Mouse (Mus musculus) testis, adult 2 months (tissue): ENCODE measurements around the gene Rnf224. TPM values are rescaled to one million over a fixed set of nuclear protein-coding genes. Genes with fewer than 3 reads are reported as not detected.
A peak's percentile ranks its signal among the peaks of the same experiment; 100 is the strongest.

Experiments used
- H3K27ac ChIP-seq: fragments of 200-500 bp; 2 replicates; pipeline ENCODE4 v1.5.1; 2012; ENCODE audit warnings: low read depth, low read length; ENCODE audit not compliant: control insufficient read depth, insufficient read depth
- H3K27me3 ChIP-seq: fragments of 200-500 bp; 2 replicates; pipeline ENCODE4 v1.6.1; 2012; ENCODE audit warnings: mild to moderate bottlenecking, low read length, moderate library complexity; ENCODE audit not compliant: control insufficient read depth, insufficient read depth
- H3K36me3 ChIP-seq: fragments of 200-500 bp; 2 replicates; pipeline ENCODE4 v1.6.1; 2012; ENCODE audit warnings: mild to moderate bottlenecking, low read length; ENCODE audit not compliant: control insufficient read depth, insufficient read depth
- H3K4me1 ChIP-seq: fragments of 200-500 bp; 2 replicates; pipeline ENCODE4 v1.6.1; 2012; ENCODE audit warnings: low read length; ENCODE audit not compliant: control insufficient read depth, insufficient read depth
- H3K4me3 ChIP-seq: fragments of 200-500 bp; 2 replicates; pipeline ENCODE4 v1.5.1; 2012; ENCODE audit warnings: low read depth, mild to moderate bottlenecking, low read length, moderate library complexity, mixed read lengths; ENCODE audit not compliant: control insufficient read depth
- CTCF ChIP-seq: fragments of 200-500 bp; IDR thresholded peaks from 2 replicates; pipeline ENCODE4 v1.5.1; 2012; ENCODE audit warnings: low read depth, mild to moderate bottlenecking, inconsistent platforms, low read length, moderate library complexity; ENCODE audit not compliant: control insufficient read depth, insufficient read depth, insufficient replicate concordance
- POLR2A ChIP-seq: fragments of 200-500 bp; IDR thresholded peaks from 2 replicates; pipeline ENCODE4 v1.6.1; 2012; ENCODE audit warnings: low read depth, mild to moderate bottlenecking, inconsistent platforms, low read length, moderate library complexity; ENCODE audit not compliant: control insufficient read depth
- polyA plus RNA-seq: library from polyadenylated mRNA; depleted of rRNA; stranded (reverse); fragments of >200 nt; gene quantifications from 2 replicates; pipeline ENCODE4 v1.2.3, GENCODE M21; 2012

Gene Rnf224
- polyA plus RNA-seq, 1 experiment = 0.05 TPM

DNA sequence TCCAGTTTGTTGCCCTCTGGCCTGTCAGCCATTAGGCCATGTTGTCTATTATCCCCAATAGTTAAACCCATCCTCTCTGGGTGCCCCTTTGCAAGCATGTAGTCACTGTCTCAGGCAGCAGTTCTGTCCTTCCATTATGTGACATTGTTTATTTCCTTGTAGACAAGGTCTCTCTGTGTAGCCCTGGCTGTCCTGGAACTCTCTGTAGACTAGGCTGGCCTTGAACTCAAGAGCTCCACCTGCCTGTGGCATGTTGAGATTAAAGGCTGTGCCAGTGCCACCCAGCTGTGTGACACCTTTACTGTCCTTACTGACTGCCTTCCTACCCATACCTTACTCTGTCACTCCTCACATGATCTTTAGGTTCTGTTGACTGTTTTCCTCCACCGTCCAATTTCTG, 15.7 kb upstream of the Rnf224 start:
- H3K4me1 ChIP-seq = peaks cover 6% of the 10 kb centered on the region
- no peaks in the 10 kb centered on the region for H3K27me3 ChIP-seq
- no peak overlapping the region for H3K4me3 ChIP-seq
- no peak overlapping the region for H3K27ac ChIP-seq
- no peaks in the 10 kb centered on the region for H3K36me3 ChIP-seq
- no peak for TF ChIP-seq POLR2A
- TF ChIP-seq CTCF = no peak

DNA sequence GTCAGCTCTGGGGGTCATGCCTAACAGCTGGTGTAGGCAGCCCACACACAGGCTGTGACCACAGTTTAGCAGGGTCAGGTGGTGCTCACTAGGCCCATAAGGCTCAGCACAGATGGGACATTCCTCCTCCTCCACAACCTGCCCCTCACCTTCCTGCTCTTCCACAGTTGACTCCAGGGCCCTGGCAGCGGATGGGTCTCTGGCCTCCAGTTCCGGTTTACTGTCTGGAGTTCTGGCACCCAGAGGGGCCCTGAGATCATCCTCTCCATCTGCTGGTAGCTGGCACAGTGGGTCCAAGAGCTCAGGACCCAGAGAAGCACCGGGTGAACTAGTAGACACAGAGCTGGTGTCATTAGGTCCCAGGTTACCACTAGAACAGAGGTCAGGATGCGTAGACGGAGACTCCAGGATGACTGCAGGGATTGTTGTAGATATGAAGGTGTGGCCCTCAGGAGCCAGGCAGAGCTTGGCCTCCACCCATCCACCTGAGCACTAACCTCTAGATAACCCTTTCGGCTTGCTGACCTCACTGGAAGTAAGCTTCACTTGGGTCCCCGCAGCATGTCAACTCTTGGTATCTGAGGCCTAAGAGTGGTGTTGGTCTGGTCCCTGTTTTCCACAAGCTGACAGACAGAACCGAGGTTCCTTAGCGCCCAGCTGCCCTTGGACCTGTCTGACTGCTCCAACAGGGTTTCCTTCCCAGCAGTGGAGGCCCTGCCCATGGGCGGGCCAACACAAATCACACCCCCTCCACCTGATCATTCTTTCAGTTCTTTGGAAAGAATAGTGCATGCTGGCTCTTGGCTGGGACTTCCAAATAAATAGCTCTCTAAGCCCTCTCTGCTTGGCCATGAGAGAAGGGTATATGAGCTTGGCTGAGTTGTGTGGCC, 9.8 kb upstream of the Rnf224 start, which contains the start of gene AL732309.1:
Gene AL732309.1, minus strand, starts transcription at position 681 of the 890 bp plus-strand sequence.
- Histone ChIP-seq H3K27me3 (no peaks in the 10 kb centered on the region), H3K4me3 (no peak within 1 kb of the TSS), H3K4me1 (peaks cover 11% of the 10 kb centered on the region), H3K36me3 (no peaks in the 10 kb centered on the region; the same call in 1 of the 2 replicates), H3K27ac (no peak within 1 kb of the TSS)
- TF ChIP-seq POLR2A (no peak), CTCF (no peak)

DNA sequence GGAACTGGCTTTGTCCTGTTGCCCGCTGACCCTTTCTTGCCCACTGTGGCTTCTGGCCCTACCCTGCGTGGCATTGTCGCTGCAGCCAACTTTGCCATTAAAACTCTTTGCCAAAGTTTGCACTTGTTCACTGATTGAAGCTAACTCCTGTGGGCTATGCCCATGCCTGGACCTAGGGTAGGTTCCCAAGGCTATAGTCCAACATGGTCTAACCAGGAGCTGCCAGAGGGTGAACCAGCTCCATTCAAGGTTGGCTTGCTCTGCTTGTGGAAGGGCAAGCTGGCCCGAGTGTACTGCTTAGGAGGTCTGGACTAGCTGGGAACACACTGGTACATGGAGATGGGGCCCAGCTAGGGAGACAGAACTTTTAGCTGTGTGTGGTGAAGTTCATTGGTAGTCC, 7.6 kb upstream of the Rnf224 start:
- no peak overlapping the region for H3K27ac ChIP-seq
- H3K27me3 ChIP-seq = no peaks in the 10 kb centered on the region
- peaks cover 23% of the 10 kb centered on the region for H3K4me1 ChIP-seq
- TF ChIP-seq CTCF = no peak
- TF ChIP-seq POLR2A = no peak
- H3K36me3 ChIP-seq = no peaks in the 10 kb centered on the region; the same call in 1 of the 2 replicates
- H3K4me3 ChIP-seq = no peak overlapping the region

DNA sequence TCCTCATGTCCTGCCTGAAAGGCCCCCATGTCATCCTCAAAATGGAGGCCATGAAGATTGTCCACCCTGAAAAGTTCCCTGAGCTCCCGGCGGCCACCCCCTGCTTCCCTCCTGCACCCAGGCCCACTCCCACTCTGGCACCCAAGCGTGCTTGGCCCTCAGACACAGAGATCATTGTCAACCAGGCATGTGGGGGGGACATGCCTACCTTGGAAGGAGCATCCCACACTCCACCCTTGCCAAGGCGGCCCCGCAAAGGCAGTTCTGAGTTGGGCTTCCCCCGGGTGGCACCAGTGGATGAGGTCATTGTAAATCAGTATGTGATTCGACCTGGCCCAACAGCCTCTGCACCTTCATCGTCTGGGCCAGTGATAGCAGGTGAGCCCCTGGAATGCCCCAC, 6.8 kb upstream of the Rnf224 start:
- H3K27ac ChIP-seq = no peak overlapping the region
- H3K4me3 ChIP-seq = no peak overlapping the region

DNA sequence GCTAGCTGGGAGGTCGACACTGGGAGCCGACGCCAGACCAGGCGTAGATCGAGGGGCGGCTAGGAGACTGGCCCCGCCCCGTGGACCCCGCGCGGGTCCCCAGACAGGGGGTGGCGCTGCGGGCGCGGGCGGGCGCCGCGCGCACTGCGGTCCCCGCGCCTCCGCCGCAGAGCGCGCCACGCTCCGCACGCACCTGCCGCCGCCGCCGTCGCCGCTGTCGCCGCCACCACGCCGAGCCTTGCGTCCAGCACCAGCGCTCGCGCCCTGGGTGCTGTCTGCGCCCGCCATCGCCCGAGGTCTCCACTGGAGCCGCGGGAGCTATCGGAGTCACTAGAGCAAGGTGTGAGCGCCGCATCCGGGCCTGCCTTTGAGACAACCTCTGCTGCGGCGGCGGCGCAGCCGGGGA, 5.5 kb upstream of the Rnf224 start, which contains the start of the genes Rnf208 and Cysrt1:
Gene Rnf208, plus strand, starts transcription at position 155 of the 406 bp plus-strand sequence.
Gene Cysrt1, minus strand, starts transcription at position 352 of the 406 bp plus-strand sequence.
- Histone ChIP-seq H3K4me1 (peaks cover 23% of the 10 kb centered on the region), H3K4me3 (peak within 1 kb of the TSS; percentile 72), H3K36me3 (no peaks in the 10 kb centered on the region; the same call in 1 of the 2 replicates), H3K27me3 (no peaks in the 10 kb centered on the region), H3K27ac (no peak within 1 kb of the TSS)
- TF ChIP-seq CTCF (no peak), POLR2A (no peak)

More for the DNA sequence above, 6.8 kb upstream of the Rnf224 start:
- Histone ChIP-seq H3K27me3 (no peaks in the 10 kb centered on the region), H3K36me3 (no peaks in the 10 kb centered on the region; the same call in 1 of the 2 replicates), H3K4me1 (peaks cover 23% of the 10 kb centered on the region)
- TF ChIP-seq CTCF = no peak
- TF ChIP-seq POLR2A = no peak

DNA sequence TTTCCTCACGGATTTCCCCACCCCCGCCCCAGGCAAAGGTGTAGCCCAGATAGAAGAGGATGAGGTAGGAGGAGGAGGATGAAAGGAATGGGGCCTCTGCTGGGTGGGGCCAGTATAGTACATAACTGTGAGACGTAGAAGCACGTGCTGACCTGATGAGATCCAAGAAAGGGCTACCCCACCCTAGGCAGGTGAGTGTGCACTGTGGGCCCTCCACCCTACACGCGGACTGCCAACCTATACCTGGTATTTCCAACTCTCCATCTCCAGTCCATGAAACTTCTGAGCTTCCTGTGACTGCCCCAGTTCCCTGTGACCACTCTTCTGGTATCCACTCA, 4.8 kb upstream of the Rnf224 start:
- H3K4me3 ChIP-seq = peak overlapping the region; percentile 8; the same call in 1 of the 2 replicates
- H3K4me1 ChIP-seq = peaks cover 23% of the 10 kb centered on the region
- no peaks in the 10 kb centered on the region for H3K27me3 ChIP-seq
- H3K36me3 ChIP-seq = no peaks in the 10 kb centered on the region
- no peak overlapping the region for H3K27ac ChIP-seq
- TF ChIP-seq POLR2A = no peak
- TF ChIP-seq CTCF = no peak

DNA sequence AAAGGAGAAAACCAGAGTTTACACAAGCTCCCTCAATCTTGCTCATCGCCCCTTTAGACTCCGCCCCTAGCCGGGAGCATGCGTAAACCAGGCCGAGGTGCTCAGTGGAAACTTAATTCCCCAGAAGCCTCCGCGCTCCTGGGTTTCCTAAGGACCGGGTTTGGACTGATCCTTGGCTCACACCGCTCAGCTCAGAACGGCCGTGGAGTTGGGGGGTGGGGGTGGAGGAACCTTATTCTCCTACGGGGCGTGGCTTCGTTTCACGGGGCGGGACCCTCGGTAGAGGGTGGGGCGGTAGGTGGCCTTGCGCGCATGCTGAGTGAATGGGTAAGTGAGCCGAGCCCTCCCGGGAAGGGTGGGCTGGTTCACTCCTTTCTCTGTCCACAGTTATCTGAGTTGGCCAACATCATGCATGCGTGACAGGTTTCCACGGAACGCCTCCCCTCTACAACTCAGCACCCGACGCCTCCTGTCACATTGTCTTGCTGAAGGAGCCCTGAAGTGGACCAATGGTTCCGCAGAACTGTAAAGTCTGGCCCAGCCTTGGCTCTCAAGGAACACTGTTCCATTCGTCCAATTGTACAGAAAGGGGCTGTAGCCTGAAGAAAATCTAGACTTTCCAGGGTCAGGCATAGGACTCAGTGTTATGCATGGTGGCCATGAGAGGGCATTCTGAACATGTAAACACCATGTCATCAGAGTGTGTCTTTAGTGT, 4.3 kb upstream of the Rnf224 start:
- Histone ChIP-seq H3K36me3 (no peaks in the 10 kb centered on the region), H3K27me3 (no peaks in the 10 kb centered on the region), H3K27ac (no peak overlapping the region), H3K4me1 (peaks cover 23% of the 10 kb centered on the region), H3K4me3 (peak overlapping the region; percentile 25)
- TF ChIP-seq CTCF = no peak
- TF ChIP-seq POLR2A = no peak
